Mouse (Mus musculus) liver, adult 2 months (tissue): ENCODE measurements around the gene Gm136.

ENCODE experiments used
- CTCF ChIP-seq: fragments of 200-500 bp; IDR thresholded peaks from 2 replicates; pipeline ENCODE4 v1.5.1; 2011; ENCODE audit warnings: low read depth, low read length, control low read depth
- POLR2A ChIP-seq: fragments of 200-500 bp; IDR thresholded peaks from 2 replicates; pipeline ENCODE4 v1.6.1; 2011; ENCODE audit warnings: low read length, control low read depth; ENCODE audit not compliant: insufficient read depth; ENCODE audit errors: extremely low read depth

DNA sequence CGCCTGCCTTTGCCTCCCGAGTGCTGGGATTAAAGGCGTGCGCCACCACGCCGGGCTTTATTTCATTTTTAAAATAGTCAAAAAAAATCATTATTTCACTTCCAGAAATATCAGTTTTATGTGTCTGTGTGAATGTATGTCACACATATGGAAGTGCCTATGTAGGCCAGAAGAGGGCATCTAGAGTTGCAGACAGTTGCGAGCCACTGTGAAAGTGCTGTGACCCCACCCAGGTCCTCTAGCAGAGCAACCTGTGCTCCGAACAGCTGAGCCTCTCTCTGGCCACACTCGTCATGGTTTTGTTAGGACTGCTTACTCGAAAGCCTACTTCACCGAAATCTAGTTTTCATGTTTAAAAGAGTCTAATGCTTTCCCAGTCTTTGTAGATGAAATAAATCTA is 53.8 kb downstream of the Gm136 start:
- TF ChIP-seq POLR2A (no peak), CTCF (no peak)
